Mouse (Mus musculus): Measurements from ENCODE around the gene Opcml.
A peak's percentile ranks its signal among the peaks of the same experiment; 100 is the strongest.

The Opcml gene

DNA sequence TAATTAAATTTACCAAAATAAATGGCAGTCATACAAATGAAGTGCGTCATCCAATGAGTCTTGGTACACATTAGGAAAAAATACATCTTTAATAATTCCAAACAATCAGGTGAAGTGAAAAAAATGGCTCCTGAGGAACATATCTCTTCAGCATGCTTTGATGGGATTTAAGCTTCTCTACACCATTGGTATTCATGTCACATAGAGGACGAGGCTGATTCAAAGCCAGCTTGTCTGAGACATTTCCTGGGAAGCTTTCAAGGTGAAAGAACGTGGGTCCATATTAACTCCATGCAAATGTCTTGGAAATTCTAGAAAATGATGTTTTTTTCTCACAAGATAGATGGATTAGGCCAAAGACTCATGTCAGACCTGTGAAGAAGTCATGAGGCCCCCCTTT lies 212.6 kb downstream of the Opcml start:
- DNase-seq (ENCODE audit: low spot score) = no peak

DNA sequence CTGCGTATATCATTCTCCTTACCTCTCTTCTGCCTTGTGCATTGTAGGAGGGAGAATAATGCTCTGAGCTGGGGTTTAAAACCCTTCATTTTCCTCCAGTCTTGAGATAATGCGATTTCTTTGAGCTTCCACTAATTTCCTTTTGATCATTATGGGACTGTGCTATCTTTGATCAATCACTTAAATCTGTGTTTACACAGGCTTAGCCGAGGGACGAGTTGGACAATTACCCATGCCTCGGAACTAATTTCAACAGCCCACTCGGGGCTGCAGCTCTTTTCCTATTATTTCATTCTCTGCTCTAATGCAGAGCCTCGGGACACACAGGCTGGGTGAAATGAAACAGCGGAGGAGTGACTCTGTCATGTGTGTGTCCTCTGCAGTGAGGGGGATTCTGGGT lies 220.9 kb downstream of the Opcml start:
- DNase-seq (ENCODE audit: low spot score) = no peak

DNA sequence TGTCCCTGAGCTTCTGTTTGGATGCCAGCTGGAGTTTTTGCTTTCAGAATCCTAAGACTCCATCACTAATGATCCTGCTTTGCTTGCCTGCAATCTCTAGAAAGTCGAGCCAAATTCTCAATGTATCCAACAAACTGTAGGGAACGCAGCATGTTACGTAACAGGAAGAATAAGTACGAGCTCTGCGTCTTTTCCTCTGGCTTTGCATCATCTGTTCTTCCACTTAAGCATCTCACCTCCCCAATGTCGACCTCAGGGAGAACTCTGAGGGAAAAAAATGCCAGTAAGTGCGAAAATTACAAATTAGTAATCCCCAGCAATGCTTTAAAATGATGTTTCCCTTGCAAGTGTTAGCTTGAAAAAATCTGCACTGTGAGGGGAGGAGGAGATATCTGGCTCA lies 222.1 kb downstream of the Opcml start:
- no peak for DNase-seq (ENCODE audit: low spot score)

DNA sequence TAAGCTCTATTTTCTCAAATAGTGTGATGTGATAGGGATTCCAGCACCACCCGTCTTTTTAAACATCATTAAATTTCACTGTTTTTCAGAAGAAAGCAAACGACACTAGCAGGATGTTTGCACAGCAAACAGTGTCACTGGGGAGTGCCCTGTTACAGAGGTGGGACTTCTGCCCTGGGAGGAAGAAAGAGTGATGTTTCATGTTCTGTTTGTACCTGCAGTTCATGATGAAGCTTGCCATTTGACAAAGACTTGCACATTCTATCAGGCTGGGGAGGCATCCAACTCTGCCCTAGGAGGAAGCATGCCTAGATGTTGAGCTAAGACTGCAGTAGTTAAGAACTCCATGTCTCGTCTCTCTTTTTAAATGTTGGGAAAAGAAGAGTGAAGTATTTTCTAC lies 222.6 kb downstream of the Opcml start:
- no peak for DNase-seq (ENCODE audit: low spot score)

DNA sequence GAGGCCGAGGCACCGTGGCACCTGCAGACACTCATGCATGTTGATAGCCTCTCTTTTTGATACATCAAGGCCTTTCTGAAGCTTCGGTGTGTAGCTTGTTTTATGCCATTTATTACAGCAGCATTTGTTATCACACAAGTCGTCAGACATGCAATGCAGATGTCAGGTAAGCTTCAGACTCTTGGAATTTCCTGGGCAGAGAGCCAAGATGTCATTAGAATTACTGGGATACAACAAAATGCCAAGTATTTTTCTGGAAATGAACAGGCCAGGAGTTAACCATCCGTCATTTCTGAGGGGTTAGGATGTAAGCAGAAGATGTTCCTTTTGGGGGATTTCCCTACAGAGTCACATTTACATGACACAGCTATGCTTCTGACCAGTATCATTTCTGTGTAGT lies 237.6 kb downstream of the Opcml start:
- no peak for DNase-seq (ENCODE audit: low spot score)

DNA sequence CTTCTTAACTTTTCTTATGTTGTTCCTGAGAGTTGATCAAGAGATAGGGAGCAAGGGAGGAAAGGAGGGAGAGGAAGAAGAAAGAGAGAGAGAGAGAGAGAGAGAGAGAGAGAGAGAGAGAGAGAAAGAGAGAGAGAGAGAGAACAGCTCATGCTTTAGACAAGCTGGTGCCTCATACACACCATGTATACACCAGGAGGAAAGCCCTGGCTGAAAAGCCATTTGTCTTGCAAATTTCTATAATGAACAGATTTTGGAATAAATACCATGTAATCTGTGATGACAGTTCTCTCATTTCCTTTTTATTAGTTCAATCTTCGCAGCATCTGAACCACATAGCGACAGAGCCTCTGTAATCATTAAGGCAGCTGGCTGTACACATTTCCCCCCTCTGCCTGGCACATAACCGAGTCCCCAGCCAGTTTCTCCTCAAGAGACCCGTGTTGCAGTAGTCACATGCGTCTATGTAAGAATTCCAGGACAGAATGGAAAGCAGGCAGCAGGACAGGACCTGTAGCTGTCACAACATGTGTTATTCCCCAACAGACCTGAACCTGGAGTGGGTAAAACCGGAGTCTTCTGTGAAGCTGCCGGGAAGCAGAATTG lies 238.3 kb downstream of the Opcml start:
- no peak for DNase-seq (ENCODE audit: low spot score)

DNA sequence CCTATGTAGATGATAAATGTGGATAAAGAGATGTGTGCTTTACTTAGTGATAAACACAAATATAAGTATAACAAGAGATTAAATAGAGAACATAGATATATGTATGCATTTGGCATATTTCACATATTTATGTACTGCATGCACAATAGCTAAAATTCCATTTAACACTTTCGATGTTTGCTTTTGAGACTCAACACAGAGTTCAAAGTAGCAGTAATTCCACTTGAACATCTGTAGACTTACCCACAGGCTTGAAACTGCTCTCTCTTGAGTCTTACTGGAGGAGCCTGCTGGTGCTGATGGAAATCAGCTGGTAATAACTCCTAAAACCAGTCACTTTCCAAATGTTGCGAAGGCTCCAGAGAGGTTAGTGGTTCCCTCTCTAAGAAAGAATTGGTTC lies 258.6 kb downstream of the Opcml start:
- DNase-seq (ENCODE audit: low spot score) = no peak

DNA sequence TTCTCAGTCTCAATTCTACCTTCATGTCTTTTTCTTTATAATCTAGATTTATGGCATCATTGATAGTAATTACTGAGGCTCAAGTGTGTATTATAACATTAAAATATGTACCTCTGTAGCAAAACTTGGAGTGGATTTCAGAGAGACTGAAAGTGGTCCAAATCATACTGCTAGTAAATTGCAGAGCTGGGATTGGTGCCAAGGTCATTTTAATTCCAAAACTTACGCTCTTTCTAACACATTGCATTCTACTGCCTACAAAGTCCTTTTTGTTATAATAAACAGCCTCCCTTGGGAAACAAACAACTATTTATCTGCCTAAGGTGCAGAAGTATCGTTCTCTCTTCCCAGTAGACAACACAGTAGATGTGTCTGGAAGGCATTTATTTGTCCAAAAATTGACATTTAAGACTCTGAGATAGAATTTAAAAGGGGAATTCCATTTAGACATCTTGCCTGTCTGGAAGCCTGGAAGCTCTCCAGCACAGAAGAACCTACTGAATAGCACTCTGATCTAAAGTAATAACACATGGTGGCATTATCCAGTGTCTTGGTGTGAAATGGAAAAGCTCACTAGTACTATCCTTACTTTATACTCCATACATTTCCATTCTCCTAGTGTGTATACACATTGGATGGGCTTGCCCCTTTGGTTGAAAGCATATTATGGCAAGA lies 266.7 kb downstream of the Opcml start:
- no peak for DNase-seq (ENCODE audit: low spot score)

DNA sequence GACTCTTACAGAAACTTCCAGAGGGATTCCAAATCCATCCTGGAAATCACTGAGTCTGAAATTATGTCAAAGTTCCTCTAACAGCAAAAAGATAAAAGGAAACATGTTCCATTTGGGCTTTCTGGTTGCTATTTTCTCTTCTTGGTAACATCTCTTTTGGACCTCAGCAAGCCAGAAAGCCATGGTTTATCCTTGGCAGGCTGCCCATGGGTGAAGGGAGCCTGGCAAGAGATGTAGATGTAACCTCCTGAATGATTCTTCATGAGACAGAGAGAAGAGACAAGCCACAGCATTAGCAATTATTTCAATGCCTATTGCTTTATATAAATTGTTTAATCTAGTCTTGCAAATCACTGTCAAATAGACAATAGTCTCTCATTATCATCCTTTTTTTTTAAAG lies 274.6 kb downstream of the Opcml start:
- no peak for DNase-seq (ENCODE audit: low spot score)

DNA sequence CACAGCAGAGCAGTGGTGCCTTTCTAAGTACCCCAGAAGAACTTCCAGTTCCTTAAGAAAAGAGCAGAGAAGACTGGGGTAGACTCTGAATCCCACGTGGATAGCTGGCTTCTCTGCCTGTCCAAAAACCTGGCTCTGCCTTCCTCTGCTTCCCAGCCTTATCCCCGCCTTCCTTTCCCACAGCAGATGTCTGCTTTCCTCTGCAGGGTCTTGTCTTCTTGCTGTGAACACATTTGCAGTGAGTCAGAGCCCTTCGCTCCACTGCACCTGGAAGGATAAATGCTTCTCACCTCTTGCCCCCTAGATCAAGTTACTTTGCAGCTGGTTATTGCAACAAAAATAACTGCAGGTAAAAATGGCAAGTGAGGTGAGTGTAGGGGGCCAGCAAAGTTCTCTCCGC lies 290.1 kb downstream of the Opcml start:
- peak; percentile 6 for DNase-seq (ENCODE audit: low spot score)

DNA sequence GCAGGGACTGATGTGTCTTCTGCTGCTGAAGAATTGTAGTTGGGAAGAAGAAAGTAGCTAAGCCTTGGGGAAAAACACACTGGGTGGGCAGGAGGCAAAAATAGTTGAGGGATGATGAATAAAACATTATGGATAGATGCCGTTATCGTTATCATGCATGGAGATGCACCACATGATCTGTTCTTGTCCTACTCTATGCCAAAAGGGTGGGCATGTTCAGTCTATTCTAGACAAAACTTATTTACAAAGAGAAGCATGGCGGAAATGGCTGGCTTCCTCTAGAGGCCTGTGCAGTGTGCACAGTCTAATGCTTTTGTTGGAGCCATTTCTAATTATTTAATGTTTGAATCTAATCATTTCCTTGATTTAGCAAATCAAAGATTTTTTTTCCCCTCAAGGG lies 293.2 kb downstream of the Opcml start:
- DNase-seq (ENCODE audit: low spot score) = no peak

DNA sequence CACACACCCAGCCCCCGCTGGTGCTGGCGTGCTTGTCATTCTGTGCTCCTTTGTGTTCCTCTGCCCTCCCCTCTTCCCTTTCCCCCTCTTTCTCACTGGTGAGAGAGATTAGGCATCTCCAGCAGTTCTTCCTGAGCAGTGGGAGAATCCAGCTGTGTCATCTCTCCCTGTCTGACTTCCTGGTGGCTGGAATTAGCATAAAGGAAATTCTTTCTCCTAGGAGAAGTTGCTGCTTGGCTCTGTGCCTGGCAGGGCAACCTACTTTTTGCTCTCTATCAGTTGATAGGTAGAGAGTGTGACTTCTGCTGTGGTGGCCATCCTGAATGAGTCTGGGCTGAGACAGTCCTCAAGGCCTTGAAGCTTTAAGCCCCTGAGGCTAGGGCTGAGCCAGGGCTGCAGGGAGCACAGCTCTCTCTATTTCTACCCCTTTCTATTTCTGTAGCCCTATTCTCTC lies 293.7 kb downstream of the Opcml start:
- DNase-seq (ENCODE audit: low spot score) = peak; percentile 13

DNA sequence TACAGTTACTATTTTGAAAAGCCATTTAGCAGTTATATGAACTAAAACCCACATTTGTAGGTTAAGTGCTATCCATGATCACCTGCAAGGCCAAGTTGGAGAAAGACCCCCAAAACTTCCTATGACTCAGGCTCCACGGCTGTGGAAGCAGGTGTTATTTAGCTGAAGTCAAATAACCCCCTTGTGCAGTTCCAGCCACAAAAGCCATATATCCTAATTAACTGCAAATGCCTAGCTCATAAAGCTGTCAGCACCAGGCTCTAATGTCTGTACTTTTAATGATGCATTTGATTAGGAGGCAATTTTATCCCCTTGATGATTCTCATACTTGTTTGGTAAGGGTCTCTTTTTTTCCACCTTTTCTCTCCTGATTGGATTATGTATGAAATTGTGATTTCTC lies 300.8 kb downstream of the Opcml start:
- DNase-seq (ENCODE audit: low spot score) = no peak

DNA sequence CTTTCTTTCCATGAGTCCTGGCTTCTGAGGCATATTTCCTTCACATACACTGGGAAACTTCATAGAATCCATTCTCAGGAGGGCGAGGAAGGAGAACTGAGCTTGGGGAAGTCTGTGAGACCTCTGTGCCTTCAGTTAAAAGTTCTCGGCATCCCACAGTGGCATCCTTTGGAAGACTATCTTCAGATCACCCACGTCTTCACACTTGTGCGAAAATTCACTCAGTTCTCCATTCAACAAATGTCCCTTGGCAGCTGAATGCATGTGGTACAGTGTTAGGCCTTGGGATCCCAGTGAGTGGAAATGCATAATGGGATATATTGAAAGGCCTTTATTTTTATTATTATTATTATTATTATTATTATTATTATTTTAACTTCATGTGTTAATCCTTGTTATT lies 304.1 kb downstream of the Opcml start:
- DNase-seq (ENCODE audit: low spot score) = no peak

DNA sequence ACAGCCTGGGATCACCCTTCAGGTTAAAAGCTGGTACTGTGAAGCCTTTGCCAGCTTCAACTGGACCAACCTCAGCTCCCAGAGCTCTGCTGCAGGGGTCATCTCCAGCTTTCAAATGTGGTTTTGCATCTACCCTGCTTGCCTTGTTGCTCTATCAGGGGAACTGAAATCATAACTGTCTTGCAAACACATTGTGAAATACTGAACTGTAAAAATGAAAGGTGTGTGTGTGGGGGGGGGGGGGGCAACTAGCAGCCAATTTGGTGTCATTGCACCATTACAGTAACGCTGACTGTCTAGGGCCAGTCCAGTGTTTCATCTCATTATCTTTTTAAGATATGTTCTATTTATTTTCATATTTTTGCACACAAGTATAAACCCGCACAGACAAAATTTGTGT lies 305.6 kb downstream of the Opcml start:
- no peak for DNase-seq (ENCODE audit: low spot score)

DNA sequence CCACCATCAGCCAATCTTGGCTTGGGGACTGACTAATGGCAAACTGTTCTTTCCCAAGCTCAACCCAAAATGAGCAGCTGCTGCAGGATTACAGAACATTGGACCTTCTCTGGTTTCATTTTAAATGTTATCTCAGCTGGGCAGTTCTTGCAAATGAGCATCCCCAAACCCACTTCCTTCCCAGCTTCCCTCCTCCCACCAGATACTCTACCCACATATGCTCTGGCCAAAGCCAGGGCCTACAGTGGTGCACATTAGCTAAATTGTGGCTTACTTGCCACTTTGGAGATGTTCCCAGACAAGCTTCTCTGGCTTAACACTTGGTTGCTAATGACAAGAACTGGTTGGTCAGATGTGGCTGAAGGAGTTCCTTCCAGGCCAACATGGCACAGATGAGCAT lies 311.4 kb downstream of the Opcml start:
- no peak for DNase-seq (ENCODE audit: low spot score)

DNA sequence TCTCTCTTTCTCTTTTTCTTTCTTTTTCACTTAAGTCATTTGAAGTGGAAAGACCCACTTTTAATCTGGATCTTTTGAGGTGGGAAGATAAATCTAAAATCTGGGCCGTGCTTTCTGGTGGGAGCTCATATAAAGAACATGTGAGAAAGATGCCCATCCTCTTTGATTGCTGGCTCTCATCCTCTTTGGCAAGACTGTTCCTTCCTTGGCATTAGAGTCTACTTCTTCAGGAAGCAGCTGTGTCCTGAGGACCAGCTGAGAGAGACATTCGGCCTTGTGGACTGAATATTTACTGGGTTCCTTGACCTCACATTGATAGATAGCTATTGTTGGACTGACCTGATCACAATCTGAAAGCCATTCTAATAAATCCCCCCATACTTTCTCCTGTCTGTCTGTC lies 331.3 kb downstream of the Opcml start:
- DNase-seq (ENCODE audit: low spot score) = no peak

DNA sequence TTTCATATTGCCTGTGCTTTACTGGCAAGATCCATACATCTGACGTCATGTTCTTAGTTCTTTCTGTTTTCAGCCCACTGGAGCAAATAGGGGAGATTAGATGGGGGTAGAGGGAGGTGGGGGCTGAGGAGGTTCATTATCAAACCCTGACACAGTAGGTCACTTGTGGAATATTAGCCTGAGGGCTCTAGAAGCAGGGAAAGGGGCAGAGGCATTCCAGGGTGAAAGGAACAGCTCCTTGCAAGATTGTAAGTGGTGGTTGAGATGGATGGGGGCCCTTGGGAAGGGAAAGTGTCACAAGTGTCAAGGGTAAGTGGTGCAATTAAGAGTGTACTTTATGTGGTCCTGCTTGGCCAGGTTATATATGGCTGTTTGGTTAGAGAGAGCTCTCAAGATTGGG lies 338.2 kb downstream of the Opcml start:
- DNase-seq (ENCODE audit: low spot score) = no peak

DNA sequence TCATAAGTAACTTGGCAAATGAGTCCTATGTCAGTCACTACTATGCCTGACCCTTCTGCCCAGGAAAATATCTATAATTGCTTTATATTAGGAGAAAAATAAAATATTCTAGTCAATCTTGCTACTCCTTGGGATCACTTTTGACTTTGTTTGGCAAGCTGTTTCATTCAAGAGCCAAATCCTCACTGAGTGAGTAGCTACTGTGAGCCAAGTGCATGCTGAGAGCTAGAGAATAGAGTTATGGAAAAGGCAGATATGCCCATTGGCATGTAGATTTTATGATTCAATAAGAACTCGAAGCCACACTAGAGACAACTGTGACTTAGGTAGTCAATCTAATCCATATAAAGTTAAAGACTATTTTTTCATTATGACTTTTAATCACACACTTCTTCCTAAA lies 340.9 kb downstream of the Opcml start:
- DNase-seq (ENCODE audit: low spot score) = no peak

DNA sequence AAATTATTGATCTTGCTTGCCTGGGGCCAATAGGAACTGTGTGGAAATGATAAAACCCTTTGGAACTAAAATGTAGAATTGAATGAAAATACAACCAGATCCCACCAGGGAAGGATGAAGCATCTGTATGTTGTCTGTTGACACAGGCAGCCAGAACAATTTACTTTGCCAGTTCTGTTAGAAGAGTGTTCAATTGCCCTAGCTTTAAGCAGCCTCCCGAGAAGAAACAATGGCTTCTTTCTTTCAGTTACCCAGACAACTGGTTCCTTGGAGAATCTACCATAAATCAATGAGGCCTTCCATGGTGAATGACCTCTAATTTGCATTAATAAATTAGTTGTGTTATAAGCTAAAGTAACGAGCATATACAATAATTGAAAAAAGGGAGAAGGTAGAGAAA lies 346.0 kb downstream of the Opcml start:
- peak; percentile 22 for DNase-seq (ENCODE audit: low spot score)

DNA sequence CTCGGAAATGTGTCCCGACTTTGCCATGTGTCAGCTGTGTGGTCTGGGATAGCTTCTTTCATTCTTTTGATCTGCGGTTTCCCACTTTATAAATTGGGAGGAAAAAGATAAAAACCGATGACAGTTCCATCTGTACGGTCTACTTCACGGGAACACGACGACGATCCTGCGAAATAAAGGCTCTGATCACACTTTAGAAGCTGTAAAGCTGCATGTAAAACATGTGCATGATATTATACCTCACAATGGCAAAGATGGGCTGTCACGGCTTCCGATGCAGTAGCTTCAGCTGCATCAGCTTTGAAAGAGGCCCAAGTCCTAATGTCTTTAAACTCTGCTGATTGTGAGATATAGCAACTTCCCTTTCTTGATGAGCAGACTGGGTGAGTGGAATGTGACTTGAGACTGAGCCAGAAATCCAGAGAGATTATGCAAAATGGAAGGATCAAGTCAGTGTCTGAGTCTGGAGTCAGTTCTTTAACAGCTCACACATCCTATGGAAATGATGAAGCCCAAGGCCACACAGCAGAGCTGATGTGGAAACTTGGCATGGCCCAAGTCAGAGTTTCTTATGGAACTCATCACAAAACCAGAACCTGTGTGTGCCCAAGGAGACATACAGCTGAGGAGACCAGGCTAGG lies 349.5 kb downstream of the Opcml start:
- DNase-seq (ENCODE audit: low spot score) = no peak

DNA sequence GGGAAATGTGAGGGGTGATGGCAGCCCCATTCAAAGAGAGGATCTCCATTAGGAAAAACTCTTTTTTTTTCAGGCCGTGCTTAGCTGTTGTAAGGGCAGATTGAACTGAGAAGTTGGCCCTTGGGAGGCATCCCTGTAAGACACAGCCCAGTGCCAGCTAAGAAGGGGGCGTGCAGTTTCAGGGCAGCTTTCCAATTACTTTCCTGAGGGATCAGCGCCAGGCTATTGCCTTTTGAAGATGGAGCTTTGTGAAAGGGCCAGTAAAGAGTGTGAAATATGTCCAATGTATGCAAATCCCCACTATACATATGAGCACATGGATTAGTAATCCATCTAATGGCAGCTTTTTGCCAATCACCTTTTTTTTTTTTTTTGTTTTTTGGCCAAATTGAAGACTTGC lies 358.9 kb downstream of the Opcml start:
- DNase-seq (ENCODE audit: low spot score) = no peak

DNA sequence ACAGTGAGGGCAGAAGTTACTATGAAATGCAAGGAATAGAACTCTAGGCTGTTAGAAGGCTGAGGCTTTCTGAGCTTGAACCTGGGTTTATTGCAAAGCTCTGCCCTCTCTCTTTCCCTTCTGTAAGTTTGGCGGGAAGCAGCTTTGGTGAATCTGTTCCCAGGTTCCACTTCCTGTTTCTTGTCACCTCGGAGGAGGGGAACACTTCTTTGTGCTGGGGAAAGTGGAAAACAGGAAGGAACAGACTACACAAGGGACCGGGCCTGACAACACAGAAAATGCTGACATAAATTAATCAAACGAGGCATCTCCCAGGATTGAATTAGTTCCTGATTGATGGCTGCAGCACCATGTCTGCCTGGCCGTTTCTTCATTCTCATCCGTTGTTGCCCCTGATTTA lies 363.2 kb downstream of the Opcml start:
- DNase-seq (ENCODE audit: low spot score) = no peak

DNA sequence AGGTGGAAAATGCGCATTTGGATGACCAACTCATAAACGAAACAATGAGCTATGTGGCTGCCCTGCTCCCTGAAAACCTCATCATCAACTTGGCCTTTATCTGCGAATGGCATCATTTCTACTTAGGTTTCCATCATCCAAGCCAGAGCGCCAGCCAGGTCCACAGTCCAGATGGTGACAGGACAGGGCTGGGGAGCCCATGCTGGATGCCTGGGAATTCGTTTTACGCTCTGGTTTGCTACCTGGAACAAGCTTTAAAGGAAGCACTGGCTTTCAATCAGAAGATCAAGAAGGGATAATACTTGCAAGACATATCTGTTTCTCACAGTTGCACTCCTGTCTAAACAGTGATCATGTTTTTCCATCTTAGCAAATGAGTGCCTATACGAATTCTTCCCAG lies 366.5 kb downstream of the Opcml start:
- no peak for DNase-seq (ENCODE audit: low spot score)
